Mouse (Mus musculus) erythroblast, embryonic 14.5 days (primary cell): Measurements from ENCODE around the gene Tbc1d8.

Source experiments
- GATA1 ChIP-seq: IDR thresholded peaks from 2 replicates; pipeline ENCODE4 v1.6.1; 2012; ENCODE audit warnings: low read length, inconsistent platforms, mixed read lengths
- TAL1 ChIP-seq: IDR thresholded peaks from 3 replicates; pipeline ENCODE4 v1.6.1; 2012; ENCODE audit warnings: low read length, inconsistent platforms, mixed read lengths

DNA sequence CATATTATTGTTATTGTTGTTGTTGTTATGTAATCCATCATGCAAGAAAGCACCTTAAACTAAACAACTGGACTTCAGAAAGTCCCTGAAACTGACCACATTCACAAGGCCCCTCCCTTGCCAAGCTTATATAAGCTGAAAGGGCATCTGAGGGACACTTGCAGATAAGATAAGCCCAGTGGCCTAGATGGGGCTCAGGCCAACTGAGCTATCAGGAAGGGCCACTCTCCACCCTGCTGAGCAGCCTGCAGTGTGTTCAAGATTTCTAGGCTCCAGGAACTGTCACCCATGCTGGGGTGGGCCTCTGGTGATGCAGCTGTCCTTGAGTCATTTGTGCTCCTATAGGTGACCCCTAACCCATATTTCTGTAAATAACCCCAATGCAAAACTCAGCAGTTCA is 39.9 kb downstream of the Tbc1d8 start:
- TF ChIP-seq GATA1: no peak
- no peak for TF ChIP-seq TAL1
